Mouse (Mus musculus) spleen, adult 2 months (tissue): ENCODE measurements around the gene G430095P16Rik. TPM values are rescaled to one million over a fixed set of nuclear protein-coding genes. Genes with fewer than 3 reads are reported as not detected.

Source experiments
- DNase-seq, 2 experiments: peaks; one replicate each; pipeline versions ENCODE4 v3.0.0 to v3.0.0-alpha.2; 2012 to 2021; ENCODE audit warnings: low spot score in 2 of 2, low read depth in 1 of 2
- H3K27ac ChIP-seq: fragments of 200-500 bp; 2 replicates; pipeline ENCODE4 v1.5.1; 2012; ENCODE audit warnings: low read length, inconsistent platforms; ENCODE audit not compliant: insufficient read depth
- H3K27me3 ChIP-seq: fragments of 200-500 bp; 2 replicates; pipeline ENCODE4 v1.6.1; 2012; ENCODE audit warnings: mild to moderate bottlenecking, moderate library complexity, low read length, inconsistent platforms; ENCODE audit not compliant: control insufficient read depth, insufficient read depth
- H3K36me3 ChIP-seq: fragments of 200-500 bp; 2 replicates; pipeline ENCODE4 v1.6.1; 2012; ENCODE audit warnings: mild to moderate bottlenecking, low read length, inconsistent platforms; ENCODE audit not compliant: control insufficient read depth, insufficient read depth
- H3K4me1 ChIP-seq: fragments of 200-500 bp; 2 replicates; pipeline ENCODE4 v1.6.1; 2011; ENCODE audit warnings: inconsistent platforms; ENCODE audit not compliant: control insufficient read depth, insufficient read depth, insufficient read length
- H3K4me3 ChIP-seq: fragments of 200-500 bp; 2 replicates; pipeline ENCODE4 v1.5.1; 2011; ENCODE audit warnings: mild to moderate bottlenecking, inconsistent platforms; ENCODE audit not compliant: insufficient read depth, insufficient read length; ENCODE audit errors: extremely low read depth
- CTCF ChIP-seq: fragments of 200-500 bp; IDR thresholded peaks from 2 replicates; pipeline ENCODE4 v1.5.1; 2011; ENCODE audit warnings: mild to moderate bottlenecking, inconsistent platforms; ENCODE audit not compliant: insufficient read depth, insufficient read length, insufficient replicate concordance; ENCODE audit errors: extremely low read depth
- POLR2A ChIP-seq: fragments of 200-500 bp; IDR thresholded peaks from 2 replicates; pipeline ENCODE4 v1.6.1; 2011; ENCODE audit warnings: low read depth, low read length, inconsistent platforms
- WGBS: fragments of 180-500 bp; shearing (Covaris S2); methylation state at CpG from one replicate; pipeline ENCODE4 v1.1.7; 2018; 5-methylcytosine and 5-hydroxymethylcytosine counted together
- polyA plus RNA-seq: library from polyadenylated mRNA; depleted of rRNA; stranded (reverse); fragments of >200 nt; gene quantifications from 2 replicates; pipeline ENCODE4 v1.2.3, GENCODE M21; 2012

The G430095P16Rik gene
- polyA plus RNA-seq, 1 experiment = 4.5 TPM

DNA sequence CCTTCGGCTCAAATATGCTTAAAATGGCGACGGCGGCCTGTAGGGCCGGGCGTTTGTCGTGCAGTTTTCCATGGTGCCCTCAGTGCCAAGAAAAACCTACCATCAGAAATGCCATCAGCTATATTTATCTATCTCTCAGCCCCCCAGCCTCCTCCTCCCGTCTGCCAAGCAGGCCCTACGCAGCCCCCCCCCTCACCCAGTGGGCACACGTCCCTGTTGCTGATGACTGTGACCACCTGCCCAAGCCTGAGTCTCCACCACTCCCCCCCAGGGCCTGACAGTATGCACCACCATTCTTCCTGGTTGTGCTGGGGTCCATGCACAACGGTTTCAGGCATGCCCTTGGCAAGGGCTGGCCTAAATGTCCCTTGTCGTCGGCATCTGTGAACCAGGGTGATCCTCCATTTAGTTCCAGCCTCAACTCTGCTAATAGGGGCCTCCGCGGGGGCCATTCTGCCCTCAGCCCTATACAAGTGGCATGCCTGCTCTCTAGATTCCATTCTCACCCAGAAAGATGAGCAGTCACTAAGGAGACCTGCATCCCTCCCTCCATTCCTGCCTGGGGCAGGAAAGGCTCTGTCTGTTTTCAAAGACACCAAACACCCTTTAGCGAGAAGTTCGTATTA lies 42.2 kb downstream of the G430095P16Rik start:
- 96% methylated on average over 17 of the region's 17 CpGs for WGBS
- no peak overlapping the region for H3K4me3 ChIP-seq
- no peak for DNase-seq
- TF ChIP-seq POLR2A (no peak), CTCF (no peak)
- H3K27ac ChIP-seq = no peak overlapping the region
- H3K27me3 ChIP-seq = no peaks in the 10 kb centered on the region
- no peaks in the 10 kb centered on the region for H3K4me1 ChIP-seq
- H3K36me3 ChIP-seq = no peaks in the 10 kb centered on the region

GRCm38 (mm10) chr8:84765629-84766028 lies 42.8 kb downstream of the G430095P16Rik start:
- Histone ChIP-seq H3K36me3 (no peaks in the 10 kb centered on the region), H3K4me3 (no peak overlapping the region), H3K4me1 (no peaks in the 10 kb centered on the region), H3K27ac (no peak overlapping the region), H3K27me3 (no peaks in the 10 kb centered on the region)
- no peak for DNase-seq
- WGBS = 95% methylated on average over 10 of the region's 10 CpGs
- TF ChIP-seq POLR2A (no peak), CTCF (no peak)

GRCm38 (mm10) chr8:84766422-84766821 lies 43.6 kb downstream of the G430095P16Rik start:
- H3K27me3 ChIP-seq = no peaks in the 10 kb centered on the region
- WGBS = 93% methylated on average over 9 of the region's 9 CpGs
- no peak for DNase-seq

DNA sequence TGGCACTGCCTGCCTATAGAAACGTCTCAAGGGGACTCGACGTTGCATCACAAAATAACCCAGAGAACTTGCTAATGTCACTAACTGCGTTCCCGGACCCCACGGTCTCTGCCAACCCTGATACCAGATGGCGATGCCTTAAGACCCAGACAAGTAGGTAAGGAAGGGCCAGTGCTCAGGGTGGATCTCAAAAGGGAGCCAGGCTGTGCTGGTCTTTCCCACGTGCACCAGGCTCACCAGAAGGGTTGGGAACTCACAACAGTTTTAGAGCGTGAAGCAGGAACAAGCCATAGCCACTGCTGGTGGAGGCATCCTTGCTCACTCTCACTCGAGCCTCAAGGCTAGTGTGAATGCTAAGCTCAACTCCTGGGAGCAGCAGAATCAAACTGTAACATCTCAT lies 44.4 kb downstream of the G430095P16Rik start:
- Histone ChIP-seq H3K27ac (no peak overlapping the region), H3K27me3 (no peaks in the 10 kb centered on the region), H3K4me3 (no peak overlapping the region), H3K4me1 (no peaks in the 10 kb centered on the region), H3K36me3 (no peaks in the 10 kb centered on the region)
- no peak for DNase-seq
- 92% methylated on average over 10 of the region's 10 CpGs for WGBS
- TF ChIP-seq CTCF (no peak), POLR2A (no peak)

More at GRCm38 (mm10) chr8:84766422-84766821, 43.6 kb downstream of the G430095P16Rik start:
- Histone ChIP-seq H3K4me1 (no peaks in the 10 kb centered on the region), H3K4me3 (no peak overlapping the region), H3K27ac (no peak overlapping the region), H3K36me3 (no peaks in the 10 kb centered on the region)
- TF ChIP-seq POLR2A (no peak), CTCF (no peak)

GRCm38 (mm10) chr8:84768343-84769095 lies 45.7 kb downstream of the G430095P16Rik start:
- no peaks in the 10 kb centered on the region for H3K36me3 ChIP-seq
- WGBS = 92% methylated on average over 14 of the region's 14 CpGs
- H3K27me3 ChIP-seq = no peaks in the 10 kb centered on the region
- DNase-seq = no peak
- no peak overlapping the region for H3K4me3 ChIP-seq
- TF ChIP-seq POLR2A (no peak), CTCF (no peak)
- H3K27ac ChIP-seq = no peak overlapping the region
- H3K4me1 ChIP-seq = peaks cover 2% of the 10 kb centered on the region; the same call in 1 of the 2 replicates

GRCm38 (mm10) chr8:84769324-84769723 lies 46.5 kb downstream of the G430095P16Rik start:
- Histone ChIP-seq H3K27ac (no peak overlapping the region), H3K27me3 (0 out of 2 replicates have a peak, but pooled peaks cover 2% of the 10 kb centered on the region), H3K4me1 (peaks cover 2% of the 10 kb centered on the region), H3K36me3 (no peaks in the 10 kb centered on the region), H3K4me3 (no peak overlapping the region)
- no peak for DNase-seq
- no peak for TF ChIP-seq POLR2A
- no peak for TF ChIP-seq CTCF
- 98% methylated on average over 8 of the region's 8 CpGs for WGBS
